Mouse (Mus musculus) hindbrain, postnatal 0 days (tissue): ENCODE data around the gene Kdm1b. TPM values are rescaled to one million over a fixed set of nuclear protein-coding genes. Genes with fewer than 3 reads are reported as not detected.

Experiments used
- ATAC-seq: fragments of 200-750 bp; cut with Nextera tagmentation; 2 replicates; pipeline ENCODE4 v1.8.0; 2017; ENCODE audit warnings: mild to moderate bottlenecking, moderate TSS enrichment, moderate library complexity
- DNase-seq: peaks from one replicate; pipeline ENCODE4 v3.0.0-alpha.2; 2015; ENCODE audit warnings: low spot score
- H3K27ac ChIP-seq: fragments of 300-500 bp; sonication (generic); 2 replicates; pipeline ENCODE4 v1.5.1; 2014; ENCODE audit warnings: mild to moderate bottlenecking
- H3K27me3 ChIP-seq: fragments of 300-500 bp; sonication (generic); 2 replicates; pipeline ENCODE4 v1.6.1; 2014; ENCODE audit warnings: low read length, mixed read lengths; ENCODE audit not compliant: insufficient read depth
- H3K36me3 ChIP-seq: fragments of 300-500 bp; sonication (generic); 2 replicates; pipeline ENCODE4 v1.6.1; 2014; ENCODE audit warnings: low read length, mixed read lengths; ENCODE audit not compliant: insufficient read depth
- H3K4me1 ChIP-seq: fragments of 300-500 bp; sonication (generic); 2 replicates; pipeline ENCODE4 v1.6.1; 2014; ENCODE audit warnings: antibody characterized with exemption, low read length, mixed read lengths; ENCODE audit not compliant: insufficient read depth
- H3K4me2 ChIP-seq: fragments of 300-500 bp; sonication (generic); 2 replicates; pipeline ENCODE4 v1.6.1; 2014; ENCODE audit warnings: low read depth, mild to moderate bottlenecking, low read length, moderate library complexity, mixed read lengths
- H3K4me3 ChIP-seq: fragments of 300-500 bp; sonication (generic); 2 replicates; pipeline ENCODE4 v1.5.1; 2014; ENCODE audit warnings: low read length
- H3K9ac ChIP-seq: fragments of 300-500 bp; sonication (generic); replicated peaks from 2 replicates; pipeline ENCODE4 v1.6.1; 2014; ENCODE audit warnings: mild to moderate bottlenecking, low read length, moderate library complexity, mixed read lengths
- H3K9me3 ChIP-seq: fragments of 300-500 bp; sonication (generic); 2 replicates; pipeline ENCODE4 v1.6.1; 2016; ENCODE audit warnings: low read length, mixed read lengths
- CTCF ChIP-seq: IDR thresholded peaks from 2 replicates; pipeline ENCODE4 v1.5.1; 2016; ENCODE audit warnings: antibody characterized with exemption, control low read depth, low read depth
- WGBS: fragments of 180-500 bp; shearing (Covaris S2); extraction: QIAGEN DNeasy Blood & Tissue Kit; methylation state at CpG from one replicate; pipeline ENCODE4 v1.1.7; 2014; 5-methylcytosine and 5-hydroxymethylcytosine counted together
- polyA plus RNA-seq: library from polyadenylated mRNA; unstranded; fragments of >200 nt; fragmentation: Nextera tagmentation; extraction: Ambion mirVana; gene quantifications from 2 replicates; pipeline ENCODE4 v1.2.1, GENCODE M21; 2015
- total RNA-seq: library from RNA; depleted of rRNA; stranded (reverse); fragments of >200 nt; gene quantifications from 2 replicates; pipeline ENCODE4 v1.2.3, GENCODE M21; 2014

The Kdm1b gene
- total and polyA plus RNA-seq, 2 experiments from 2014 or later, result 11.9 to 21.9 TPM

DNA sequence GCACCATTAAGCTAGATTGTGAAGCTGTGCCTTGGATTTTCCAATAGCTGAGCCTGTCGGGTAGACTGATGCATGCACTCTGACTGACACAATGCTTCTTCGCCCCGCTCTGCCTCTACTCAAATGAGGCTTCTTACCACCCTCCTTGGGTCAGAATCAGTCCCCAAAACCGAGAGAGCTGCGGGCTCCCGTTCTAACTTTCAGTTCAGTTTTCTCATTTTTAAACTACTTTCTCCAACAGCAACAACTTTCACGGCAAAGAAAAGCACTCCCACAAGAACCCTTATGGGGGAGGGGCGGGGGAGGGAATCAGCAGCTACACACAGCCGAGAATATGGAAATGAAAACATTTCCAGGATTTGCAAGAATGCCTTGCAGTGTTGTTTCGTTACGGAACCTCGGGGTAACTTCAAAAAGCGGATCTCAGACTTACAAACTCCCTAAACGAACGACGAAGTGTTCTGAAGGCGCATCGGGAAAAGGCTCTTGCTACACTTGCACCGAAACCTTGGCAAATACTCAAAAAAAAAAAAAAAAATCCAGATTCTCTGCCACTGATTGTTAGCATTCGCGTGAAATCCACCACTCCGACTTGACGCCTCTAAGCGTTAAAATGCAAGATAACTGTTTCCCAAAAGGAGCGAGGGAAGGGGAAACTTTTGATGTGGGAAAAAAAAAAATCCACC, 61.7 kb downstream of the Kdm1b start:
- Histone ChIP-seq H3K4me1 (peaks cover 10% of the 10 kb centered on the region; the same call in 1 of the 2 replicates), H3K9ac (peak overlapping the region; percentile 95), H3K4me2 (peak overlapping the region; percentile 84), H3K4me3 (peak overlapping the region; percentile 71), H3K9me3 (no peaks in the 10 kb centered on the region), H3K36me3 (peaks cover 3% of the 10 kb centered on the region; the same call in 1 of the 2 replicates), H3K27me3 (no peaks in the 10 kb centered on the region), H3K27ac (peak overlapping the region; percentile 95; the same call in 1 of the 2 replicates)
- peak; percentile 60 for DNase-seq
- under 1% methylated on average over 25 of the region's 25 CpGs for WGBS
- TF ChIP-seq CTCF, result no peak
- ATAC-seq, result no peak

DNA sequence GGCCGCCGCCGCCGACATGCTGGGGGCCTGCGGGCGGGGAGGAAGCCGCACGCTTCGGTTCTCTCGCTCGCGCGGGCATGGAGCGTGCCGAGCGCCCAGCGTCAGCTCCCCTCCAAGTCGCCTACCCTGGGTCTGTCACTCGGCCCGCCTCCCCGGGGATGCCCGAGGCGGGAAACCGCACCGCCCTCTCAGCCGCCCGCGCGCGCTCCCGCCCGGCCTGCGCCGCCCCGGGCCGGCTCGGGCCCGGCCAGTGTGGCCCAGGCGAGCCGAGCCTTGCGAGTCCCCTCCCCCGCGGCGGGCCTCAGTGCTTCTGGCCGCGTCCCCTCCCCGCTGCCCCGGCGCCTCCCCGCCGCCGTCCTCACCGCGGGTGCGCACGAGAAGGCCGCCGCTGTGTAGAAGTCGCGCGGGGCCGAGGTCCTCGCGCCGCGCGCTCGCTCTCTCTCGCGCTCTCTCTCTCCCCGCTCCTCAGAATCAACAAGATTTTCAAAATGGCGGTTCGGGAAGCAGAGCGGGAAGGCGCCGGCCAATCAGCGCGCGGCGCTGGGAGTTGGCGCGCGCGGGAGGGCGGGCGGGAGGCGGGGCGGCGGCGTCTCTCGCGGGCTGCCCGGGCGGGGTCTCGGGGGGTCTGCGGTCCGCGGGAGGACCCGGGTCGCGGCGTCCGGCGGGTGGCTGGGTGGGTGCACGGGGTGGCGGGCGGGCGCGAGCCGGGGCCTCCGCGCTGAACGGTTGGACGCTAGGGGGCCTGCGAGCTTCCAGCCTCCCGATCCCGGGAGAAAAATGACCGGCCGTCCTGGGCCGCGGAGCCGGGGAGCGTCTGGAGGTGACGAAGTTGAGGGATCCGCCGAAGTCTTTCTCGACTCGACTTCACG, 62.6 kb downstream of the Kdm1b start, which contains the start of gene Dek:
TSS of gene Dek (minus strand) at position 491 of the 869 bp plus-strand sequence.
- peak; percentile 44 for TF ChIP-seq CTCF
- WGBS, result under 1% methylated on average over 113 of the region's 129 CpGs

GRCm38 (mm10) chr13:47106580-47106888, 63.2 kb downstream of the Kdm1b start:
- TF ChIP-seq CTCF, result no peak
- Histone ChIP-seq H3K4me2 (peak overlapping the region; percentile 84), H3K27me3 (no peaks in the 10 kb centered on the region), H3K27ac (peak overlapping the region; percentile 95), H3K9ac (peak overlapping the region; percentile 95), H3K36me3 (no peaks in the 10 kb centered on the region), H3K4me3 (peak overlapping the region; percentile 71), H3K4me1 (peaks cover 10% of the 10 kb centered on the region; the same call in 1 of the 2 replicates), H3K9me3 (no peaks in the 10 kb centered on the region)
- ATAC-seq, result 0 out of 2 replicates have a peak, but pooled peaks have one; percentile 6
- under 1% methylated on average over 20 of the region's 20 CpGs for WGBS
- no peak for DNase-seq

More for the DNA sequence above, 62.6 kb downstream of the Kdm1b start, which contains the start of gene Dek:
- H3K27ac ChIP-seq, result peak within 1 kb of the TSS; percentile 95
- peak within 1 kb of the TSS; percentile 95 for H3K9ac ChIP-seq
- peak; percentile 95 for ATAC-seq
- no peaks in the 10 kb centered on the region for H3K27me3 ChIP-seq
- no peaks in the 10 kb centered on the region for H3K9me3 ChIP-seq
- peaks cover 10% of the 10 kb centered on the region; the same call in 1 of the 2 replicates for H3K4me1 ChIP-seq
- peak within 1 kb of the TSS; percentile 84 for H3K4me2 ChIP-seq
- DNase-seq, result peak; percentile 95
- peak within 1 kb of the TSS; percentile 71 for H3K4me3 ChIP-seq
- no peaks in the 10 kb centered on the region for H3K36me3 ChIP-seq

DNA sequence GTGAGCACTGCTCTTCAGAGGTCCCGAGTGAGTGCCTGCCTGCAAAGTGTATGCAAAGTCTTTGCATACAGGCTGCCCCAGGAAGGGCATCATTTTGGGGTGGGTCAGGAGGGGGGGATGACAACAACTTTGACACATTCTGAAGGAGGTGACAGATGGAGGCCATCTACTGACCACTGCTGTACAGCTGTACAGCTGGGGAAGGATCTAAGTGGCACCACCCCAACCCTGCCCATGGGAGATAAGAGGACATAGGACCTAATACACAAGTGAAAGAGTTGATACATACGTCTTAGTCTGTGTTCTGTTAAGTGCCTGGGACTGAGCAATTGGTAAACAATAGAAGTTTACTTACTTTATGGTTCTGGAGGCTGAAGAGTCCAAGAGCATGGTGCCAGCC, 65.9 kb downstream of the Kdm1b start:
- Histone ChIP-seq H3K9ac (no peak overlapping the region), H3K27ac (no peak overlapping the region), H3K9me3 (no peaks in the 10 kb centered on the region), H3K4me1 (peaks cover 4% of the 10 kb centered on the region; the same call in 1 of the 2 replicates), H3K27me3 (no peaks in the 10 kb centered on the region), H3K4me2 (no peak overlapping the region), H3K36me3 (no peaks in the 10 kb centered on the region), H3K4me3 (no peak overlapping the region)
- no peak for ATAC-seq
- DNase-seq, result no peak
- no peak for TF ChIP-seq CTCF
- WGBS, result 79% methylated on average over 2 of the region's 2 CpGs

GRCm38 (mm10) chr13:47111185-47111584, 67.9 kb downstream of the Kdm1b start:
- H3K36me3 ChIP-seq, result no peaks in the 10 kb centered on the region
- no peak overlapping the region for H3K9ac ChIP-seq
- TF ChIP-seq CTCF, result no peak
- no peak overlapping the region for H3K4me3 ChIP-seq
- ATAC-seq, result no peak
- WGBS, result 78% methylated on average over 3 of the region's 3 CpGs
- no peaks in the 10 kb centered on the region for H3K27me3 ChIP-seq
- H3K9me3 ChIP-seq, result no peaks in the 10 kb centered on the region
- DNase-seq, result no peak
- H3K4me2 ChIP-seq, result no peak overlapping the region
- H3K4me1 ChIP-seq, result no peaks in the 10 kb centered on the region
- H3K27ac ChIP-seq, result no peak overlapping the region

DNA sequence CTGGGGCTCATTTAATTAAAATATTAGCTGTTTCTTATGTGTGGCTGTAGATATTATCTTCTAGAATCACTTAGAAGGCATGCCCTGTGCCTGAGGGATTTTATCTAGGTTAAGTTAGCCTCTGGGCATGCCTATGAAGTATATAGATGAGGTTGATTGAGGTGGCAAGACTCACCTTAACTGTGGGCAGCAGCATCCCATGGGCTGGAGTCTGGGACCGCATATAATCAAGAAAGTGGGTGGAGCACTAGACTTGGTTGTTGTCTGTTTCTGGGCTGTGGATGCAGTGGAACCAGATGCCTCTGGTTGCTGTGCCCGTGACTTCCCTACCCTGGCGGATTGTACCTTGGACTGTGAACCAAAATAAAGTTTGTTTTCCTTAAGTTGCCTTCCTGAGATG, 68.8 kb downstream of the Kdm1b start:
- no peak for TF ChIP-seq CTCF
- H3K27ac ChIP-seq, result no peak overlapping the region
- no peaks in the 10 kb centered on the region for H3K36me3 ChIP-seq
- no peak overlapping the region for H3K4me2 ChIP-seq
- no peak for ATAC-seq
- no peak for DNase-seq
- H3K9ac ChIP-seq, result no peak overlapping the region
- no peaks in the 10 kb centered on the region for H3K4me1 ChIP-seq
- H3K4me3 ChIP-seq, result no peak overlapping the region
- H3K27me3 ChIP-seq, result no peaks in the 10 kb centered on the region
- no peaks in the 10 kb centered on the region for H3K9me3 ChIP-seq
- 91% methylated on average over 3 of the region's 3 CpGs for WGBS
